Mouse (Mus musculus): Measurements from ENCODE around the gene Cnppd1.

GRCm38 (mm10) chr1:75168472-75169464 is 26.3 kb upstream of the Cnppd1 start, which contains the start of gene Zfand2b:
- TF ChIP-seq CTCF (IDR thresholded peaks at IDR 0.05; ENCODE audit: low read depth) (no peak), EP300 (optimal IDR thresholded peaks at IDR 0.05) (no peak)

All from stomach, postnatal 0 days (tissue).